ENCODE assay signal across 25 mouse cellular contexts in the genomic region with DNA sequence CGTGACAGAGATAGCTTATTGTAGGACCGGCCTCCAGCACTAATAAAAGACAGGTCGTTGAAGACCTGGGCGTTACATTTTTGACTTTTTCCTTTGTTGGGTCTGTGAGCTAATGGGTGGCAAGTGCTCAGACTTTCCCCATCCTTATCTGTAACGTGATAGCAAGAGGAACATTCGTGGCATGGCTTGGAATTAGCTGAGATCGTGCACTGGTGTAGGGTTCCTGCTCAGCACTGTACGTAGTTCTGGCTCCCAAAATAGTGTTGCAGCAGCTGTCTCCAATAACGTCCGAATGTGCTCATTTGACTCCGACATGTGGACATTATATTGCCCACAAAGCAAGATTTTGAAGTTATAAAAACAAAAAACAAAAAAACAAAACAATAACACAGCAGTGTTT. TPM values are rescaled to one million over a fixed set of nuclear protein-coding genes. Genes with fewer than 3 reads are reported as not detected.
DNase-seq lines count a peak whose midpoint lies in the region; ATAC-seq lines count a peak whose summit lies in the region.
"Had no signal": no experiment of that assay in that cellular context is flagged by ENCODE, and none has a peak within 500 bp of the region (broad histone marks: within the 10 kb centered on the region; RNA-seq: fewer than 3 reads in every experiment).

No protein-coding gene starts in this region.

- H3K9me3 ChIP-seq in limb, embryonic 13.5 days, result no peaks in the 10 kb centered on the region
- no peaks in the 10 kb centered on the region for H3K9me3 ChIP-seq in limb, embryonic 10.5 days (replicated peaks)
- no peaks in the 10 kb centered on the region for H3K9me3 ChIP-seq in embryonic facial prominence, embryonic 15.5 days (replicated peaks)
- H3K9me3 ChIP-seq in neural tube, embryonic 15.5 days (replicated peaks), result no peaks in the 10 kb centered on the region
- H3K9me3 ChIP-seq: embryonic facial prominence, embryonic 12.5 days; hindbrain, embryonic 12.5 days; hindbrain, embryonic 15.5 days had no signal

- no peak overlapping the region for H3K4me3 ChIP-seq in limb, embryonic 13.5 days
- no peak overlapping the region for H3K4me3 ChIP-seq in limb, embryonic 10.5 days
- H3K4me3 ChIP-seq in embryonic facial prominence, embryonic 15.5 days (replicated peaks), result no peak overlapping the region
- no peak overlapping the region for H3K4me3 ChIP-seq in neural tube, embryonic 15.5 days (replicated peaks)
- H3K4me3 ChIP-seq: embryonic facial prominence, embryonic 12.5 days; heart, adult 2 months; hindbrain, embryonic 12.5 days; hindbrain, embryonic 15.5 days had no signal

- no peaks in the 10 kb centered on the region for H3K36me3 ChIP-seq in limb, embryonic 13.5 days
- H3K36me3 ChIP-seq in limb, embryonic 10.5 days, result no peaks in the 10 kb centered on the region
- H3K36me3 ChIP-seq in embryonic facial prominence, embryonic 15.5 days, result no peaks in the 10 kb centered on the region
- no peaks in the 10 kb centered on the region; the same call in 1 of the 2 replicates for H3K36me3 ChIP-seq in neural tube, embryonic 15.5 days
- H3K36me3 ChIP-seq: embryonic facial prominence, embryonic 12.5 days; G1E; hindbrain, embryonic 12.5 days; hindbrain, embryonic 15.5 days had no signal

- DNase-seq in gastrocnemius, adult 18-20 months (ENCODE audit: low spot score), result peak; percentile 27
- DNase-seq in gastrocnemius, postnatal 4 days (ENCODE audit: low spot score in 2 of 2), result no peak
- DNase-seq in limb, embryonic 10.5 days (ENCODE audit: low spot score), result no peak
- DNase-seq in skeletal muscle tissue, adult 2 months (ENCODE audit: low read depth, low spot score), result peak; percentile 48
- DNase-seq: adrenal gland, postnatal 10 days; adrenal gland, postnatal 36 days; B cell, adult 2 months; cerebellum, adult 18-20 months; cerebellum, adult 9-10 months; cerebellum, postnatal 14 days; forebrain, postnatal 0 days; gastrocnemius, postnatal 10 days; heart, adult 2 months had no signal

- H3K4me1 ChIP-seq in limb, embryonic 13.5 days, result no peaks in the 10 kb centered on the region
- no peaks in the 10 kb centered on the region for H3K4me1 ChIP-seq in limb, embryonic 10.5 days
- no peaks in the 10 kb centered on the region for H3K4me1 ChIP-seq in embryonic facial prominence, embryonic 15.5 days
- H3K4me1 ChIP-seq in neural tube, embryonic 15.5 days, result no peaks in the 10 kb centered on the region
- H3K4me1 ChIP-seq: embryonic facial prominence, embryonic 12.5 days; hindbrain, embryonic 15.5 days had no signal

- no peak overlapping the region for H3K27ac ChIP-seq in limb, embryonic 13.5 days
- no peak overlapping the region for H3K27ac ChIP-seq in limb, embryonic 10.5 days
- H3K27ac ChIP-seq in embryonic facial prominence, embryonic 15.5 days (replicated peaks), result no peak overlapping the region
- no peak overlapping the region for H3K27ac ChIP-seq in neural tube, embryonic 15.5 days (replicated peaks)
- H3K27ac ChIP-seq: embryonic facial prominence, embryonic 12.5 days; heart, adult 2 months; hindbrain, embryonic 12.5 days; hindbrain, embryonic 15.5 days had no signal

- no peak overlapping the region for H3K9ac ChIP-seq in limb, embryonic 13.5 days
- H3K9ac ChIP-seq in embryonic facial prominence, embryonic 15.5 days, result no peak overlapping the region
- no peak overlapping the region for H3K9ac ChIP-seq in neural tube, embryonic 15.5 days (replicated peaks)
- H3K9ac ChIP-seq: embryonic facial prominence, embryonic 12.5 days; forebrain, postnatal 0 days; hindbrain, embryonic 12.5 days; hindbrain, embryonic 15.5 days had no signal

- 0 out of 2 replicates have a peak, but pooled peaks have one; percentile 69 for ATAC-seq in limb, embryonic 13.5 days (ENCODE audit: low FRiP score, low read depth)
- ATAC-seq in embryonic facial prominence, embryonic 15.5 days (ENCODE audit: insufficient number of reproducible peaks, low FRiP score, low TSS enrichment, low read depth), result 0 out of 2 replicates have a peak, but pooled peaks have one; percentile 57
- ATAC-seq in neural tube, embryonic 15.5 days (ENCODE audit: low FRiP score), result no peak
- ATAC-seq: forebrain, embryonic 14.5 days; forebrain, postnatal 0 days; Patski had no signal

- no peak overlapping the region for H3K4me2 ChIP-seq in limb, embryonic 13.5 days (replicated peaks)
- H3K4me2 ChIP-seq in embryonic facial prominence, embryonic 15.5 days (replicated peaks), result no peak overlapping the region
- H3K4me2 ChIP-seq in neural tube, embryonic 15.5 days, result no peak overlapping the region
- H3K4me2 ChIP-seq: embryonic facial prominence, embryonic 12.5 days; heart, embryonic 11.5 days; hindbrain, embryonic 12.5 days; hindbrain, embryonic 15.5 days had no signal

- H3K27me3 ChIP-seq in limb, embryonic 13.5 days, result peaks cover 19% of the 10 kb centered on the region
- H3K27me3 ChIP-seq in limb, embryonic 10.5 days (ENCODE audit: low read depth, poor library complexity, severe bottlenecking), result peaks cover 16% of the 10 kb centered on the region
- H3K27me3 ChIP-seq in embryonic facial prominence, embryonic 15.5 days, result peaks cover 9% of the 10 kb centered on the region
- H3K27me3 ChIP-seq in neural tube, embryonic 15.5 days (replicated peaks), result no peaks in the 10 kb centered on the region
- H3K27me3 ChIP-seq: hindbrain, embryonic 15.5 days; Patski had no signal

- 66% methylated on average over 11 of the region's 11 CpGs for WGBS in limb, embryonic 13.5 days
- WGBS in limb, embryonic 10.5 days, result 83% methylated on average over 11 of the region's 11 CpGs
- WGBS in embryonic facial prominence, embryonic 15.5 days, result 50% methylated on average over 11 of the region's 11 CpGs
- 81% methylated on average over 11 of the region's 11 CpGs for WGBS in neural tube, embryonic 15.5 days

RNA-seq across cellular contexts. Expression of gene Tmem117, which starts 5.5 kb away (rescaled TPM):
- total RNA-seq in gastrocnemius, adult 18-20 months (2021), result 10 to 100 TPM; 15.6 to 19.1 TPM
- total RNA-seq in gastrocnemius, postnatal 4 days (2021), result 10 to 100 TPM; 28.0 to 29.7 TPM
- polyA plus RNA-seq in limb, embryonic 13.5 days (2015; fragmentation: Nextera tagmentation; extraction: Ambion mirVana), result 4.3 and 5.5 TPM in 2 replicates
- 0.77 and 0.99 TPM in 2 replicates for polyA plus RNA-seq in limb, embryonic 10.5 days (2016; fragmentation: Nextera tagmentation; extraction: Ambion mirVana)
- 8.0 and 9.1 TPM in 2 replicates for polyA plus RNA-seq in embryonic facial prominence, embryonic 15.5 days (2015; fragmentation: Nextera tagmentation; extraction: Ambion mirVana)
- 19.3 and 22.1 TPM in 2 replicates for polyA plus RNA-seq in neural tube, embryonic 15.5 days (2015; fragmentation: Nextera tagmentation; extraction: Ambion mirVana)
- total RNA-seq: CH12.LX; hematopoietic stem cell, adult 5-6 weeks had no signal
- polyA plus RNA-seq: G1E had no signal

RNA-seq across cellular contexts. Expression of gene Twf1, which starts 44.8 kb away (rescaled TPM):
- 1 to 10 TPM; 5.1 to 8.2 TPM for total RNA-seq in gastrocnemius, adult 18-20 months (2021)
- total RNA-seq in gastrocnemius, postnatal 4 days (2021), result 10 to 100 TPM; 27.0 to 34.9 TPM
- polyA plus RNA-seq in limb, embryonic 13.5 days (2015; fragmentation: Nextera tagmentation; extraction: Ambion mirVana), result 70.5 and 71.1 TPM in 2 replicates
- 55.5 and 64.1 TPM in 2 replicates for polyA plus RNA-seq in limb, embryonic 10.5 days (2016; fragmentation: Nextera tagmentation; extraction: Ambion mirVana)
- 82.1 and 85.5 TPM in 2 replicates for polyA plus RNA-seq in embryonic facial prominence, embryonic 15.5 days (2015; fragmentation: Nextera tagmentation; extraction: Ambion mirVana)
- polyA plus RNA-seq in neural tube, embryonic 15.5 days (2015; fragmentation: Nextera tagmentation; extraction: Ambion mirVana), result 66.3 and 73.4 TPM in 2 replicates

Comparison
In these comparisons a context has a peak if more than half of its experiments do, and no peak if none do; other contexts are left out.
1. DNase-seq: peak in gastrocnemius, adult 18-20 months (single experiment) and skeletal muscle tissue, adult 2 months (single experiment); none in gastrocnemius, postnatal 4 days (0 of 2) and limb, embryonic 10.5 days (single experiment).